Mouse (Mus musculus) bone marrow macrophage, adult 2 months (primary cell): ENCODE results near the gene Smarcc2.

Experiments used
- CTCF ChIP-seq: IDR thresholded peaks from 2 replicates; pipeline ENCODE4 v1.5.1; 2012; ENCODE audit warnings: low read depth, mild to moderate bottlenecking, low read length, moderate library complexity
- POLR2A ChIP-seq: IDR thresholded peaks from 2 replicates; pipeline ENCODE4 v1.6.1; 2012; ENCODE audit warnings: mild to moderate bottlenecking, low read depth, low read length, borderline replicate concordance

GRCm38 (mm10) chr10:128499116-128499671, 40.1 kb downstream of the Smarcc2 start:
- TF ChIP-seq CTCF = no peak
- no peak for TF ChIP-seq POLR2A
